Mouse (Mus musculus): Measurements from ENCODE around the gene Lamb1. TPM values are rescaled to one million over a fixed set of nuclear protein-coding genes. Genes with fewer than 3 reads are reported as not detected.

The Lamb1 gene
- total and polyA plus RNA-seq, 3 experiments, result under 0.01 TPM; not detected in 2

DNA sequence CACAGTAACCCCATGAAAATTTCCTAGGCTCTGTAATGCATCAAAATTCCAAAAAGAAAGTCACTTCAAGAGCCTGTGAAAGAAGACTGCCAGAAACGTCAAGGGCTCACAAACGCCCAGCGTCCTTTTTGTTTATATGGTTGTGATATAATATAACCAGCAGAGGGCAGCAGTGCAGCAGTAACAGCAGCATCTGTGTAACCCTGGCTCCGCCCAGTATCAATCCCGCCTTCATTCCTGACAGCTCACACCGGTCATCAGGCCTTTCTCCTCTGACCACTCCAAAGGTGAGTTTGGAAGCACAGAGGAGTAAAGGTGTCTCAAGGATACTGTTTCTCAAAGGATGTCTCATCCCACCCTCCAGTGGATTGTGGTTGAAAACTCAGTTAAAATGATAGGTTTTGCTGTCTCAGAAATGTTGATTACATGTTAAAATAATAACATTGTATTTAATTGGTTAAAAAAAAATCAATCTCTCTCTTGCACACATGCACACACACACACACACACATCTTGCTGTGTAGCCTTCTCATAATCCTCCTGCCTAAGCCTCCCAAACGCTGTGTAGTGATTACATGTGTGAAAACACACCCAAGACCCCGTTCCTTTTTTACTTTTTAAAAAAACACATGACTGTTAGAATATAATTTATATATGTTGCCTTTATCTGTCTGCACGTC, 109.7 kb downstream of the Lamb1 start:
- no peak overlapping the region for H3K4me3 ChIP-seq (replicated peaks in 1 of 3; ENCODE audit: low read depth in 2 of 3, low read length in 2 of 3, poor library complexity in 1 of 3)
- H3K9ac ChIP-seq (ENCODE audit: insufficient read depth, low read depth), result no peak overlapping the region
- no peaks in the 10 kb centered on the region for H3K9me3 ChIP-seq (replicated peaks; ENCODE audit: low read length)
- DNase-seq (ENCODE audit: extremely low read depth), result peak; percentile 84
- H3K4me2 ChIP-seq (ENCODE audit: insufficient read depth, low read depth, poor library complexity, severe bottlenecking), result peak overlapping the region; percentile 74
- no peaks in the 10 kb centered on the region for H3K27me3 ChIP-seq (replicated peaks)
- TF ChIP-seq CTCF (conservative IDR thresholded peaks at IDR 0.05 in 1 of 2, IDR thresholded peaks at IDR 0.05 in 1 of 2; ENCODE audit: low read depth in 2 of 2, low read length in 2 of 2), result peak; percentile 50 to 85
- no peak for TF ChIP-seq MXI1 (IDR thresholded peaks at IDR 0.05; ENCODE audit: low read depth, low read length)
- TF ChIP-seq POLR2AphosphoS2 (IDR thresholded peaks at IDR 0.05; ENCODE audit: low read depth, low read length), result no peak
- TF ChIP-seq ETS1 (conservative IDR thresholded peaks at IDR 0.05; ENCODE audit: low read depth, low read length), result no peak
- TF ChIP-seq ZNF384 (IDR thresholded peaks at IDR 0.05; ENCODE audit: low read depth, low read length), result peak; percentile 19; the same call in 1 of the 2 replicates
- no peak for TF ChIP-seq MAX (IDR thresholded peaks at IDR 0.05; ENCODE audit: low read length)
- peak; percentile 42; the same call in 1 of the 2 replicates for TF ChIP-seq IRF4 (IDR thresholded peaks at IDR 0.05; ENCODE audit: low read depth, low read length)
- no peak for TF ChIP-seq USF1 (IDR thresholded peaks at IDR 0.05; ENCODE audit: low read depth, low read length)
- TF ChIP-seq USF2 (conservative IDR thresholded peaks at IDR 0.05; ENCODE audit: low read depth, low read length), result no peak
- no peak for TF ChIP-seq PAX5 (IDR thresholded peaks at IDR 0.05; ENCODE audit: low read length)
- TF ChIP-seq CHD1 (IDR thresholded peaks at IDR 0.05; ENCODE audit: low read depth, low read length), result no peak
- TF ChIP-seq POLR2A (IDR thresholded peaks at IDR 0.05; ENCODE audit: low read depth, low read length), result no peak
- TF ChIP-seq MAZ (IDR thresholded peaks at IDR 0.05; ENCODE audit: low read depth, low read length), result 0 out of 2 replicates have a peak, but pooled peaks have one; percentile 41
- TF ChIP-seq JUND (conservative IDR thresholded peaks at IDR 0.05; ENCODE audit: low read depth, low read length), result 0 out of 2 replicates have a peak, but pooled peaks have one; percentile 34
- peak; percentile 51 for TF ChIP-seq ZC3H11A (IDR thresholded peaks at IDR 0.05; ENCODE audit: low read depth, low read length)
- peak; percentile 94 for TF ChIP-seq RAD21 (IDR thresholded peaks at IDR 0.05; ENCODE audit: low read depth, low read length)
- no peak for TF ChIP-seq ZMIZ1 (IDR thresholded peaks at IDR 0.05; ENCODE audit: low read depth, low read length)
- TF ChIP-seq KAT2A (IDR thresholded peaks at IDR 0.05; ENCODE audit: insufficient replicate concordance, low read length), result no peak
- TF ChIP-seq NRF1 (IDR thresholded peaks at IDR 0.05; ENCODE audit: low read depth, low read length), result no peak
- peak; percentile 45; the same call in 1 of the 2 replicates for TF ChIP-seq NELFE (IDR thresholded peaks at IDR 0.05; ENCODE audit: low read depth, low read length)
- TF ChIP-seq HCFC1 (IDR thresholded peaks at IDR 0.05; ENCODE audit: low read depth, low read length), result no peak
- peak; percentile 78 for TF ChIP-seq SMC3 (IDR thresholded peaks at IDR 0.05; ENCODE audit: low read depth, low read length)
- 0 out of 2 replicates have a peak, but pooled peaks have one; percentile 41 for TF ChIP-seq SIN3A (IDR thresholded peaks at IDR 0.05; ENCODE audit: low read length)
- TF ChIP-seq TCF12 (IDR thresholded peaks at IDR 0.05; ENCODE audit: low read depth, low read length), result no peak
- no peak for TF ChIP-seq CHD2 (IDR thresholded peaks at IDR 0.05; ENCODE audit: low read length)
- peaks cover 3 to 10% of the 10 kb centered on the region in 2 experiments; a peak in 2 of 4 replicates for H3K4me1 ChIP-seq (ENCODE audit: control insufficient read depth in 1 of 2, insufficient read depth in 2 of 2)
- in situ Hi-C loops (cut with MboI; ENCODE audit: low pct_ligation_motif_present, low pct_unique_long_range_greater_than_20kb, low sequenced_read_pairs) (no loop called here), dilution Hi-C loops (cut with MboI; ENCODE audit: extremely low pct_ligation_motif_present, extremely low pct_unique_long_range_greater_than_20kb, low sequenced_read_pairs) (no loop called here)
- no peak overlapping the region for H3K27ac ChIP-seq (ENCODE audit: insufficient read depth, low read depth)
- no peaks in the 10 kb centered on the region for H3K79me2 ChIP-seq (replicated peaks; ENCODE audit: control insufficient read depth, extremely low read depth, insufficient read depth, poor library complexity, severe bottlenecking)
- no peaks in the 10 kb centered on the region for H3K36me3 ChIP-seq (replicated peaks in 1 of 2; ENCODE audit: control insufficient read depth in 1 of 2, insufficient read depth in 1 of 2, low read length in 1 of 2)
